Mouse (Mus musculus): ENCODE data around the gene Agap1. TPM values are rescaled to one million over a fixed set of nuclear protein-coding genes. Genes with fewer than 3 reads are reported as not detected.

The Agap1 gene
- polyA plus RNA-seq, 1 experiment from 2014 or later = 24.6 TPM

GRCm38 (mm10) chr1:89716234-89716633, 261.6 kb downstream of the Agap1 start:
- Histone ChIP-seq H3K27ac (no peak overlapping the region), H3K9me3 (no peaks in the 10 kb centered on the region), H3K36me3 (no peaks in the 10 kb centered on the region), H3K4me3 (no peak overlapping the region), H3K27me3 (no peaks in the 10 kb centered on the region), H3K4me1 (peaks cover 26% of the 10 kb centered on the region), H3K4me2 (replicated peaks) (no peak overlapping the region), H3K9ac (no peak overlapping the region)
- WGBS = 86% methylated on average over 2 of the region's 2 CpGs
- ATAC-seq (ENCODE audit: insufficient number of reproducible peaks, insufficient read depth, low FRiP score, low TSS enrichment) = no peak

GRCm38 (mm10) chr1:89717100-89717499, 262.5 kb downstream of the Agap1 start:
- H3K36me3 ChIP-seq = no peaks in the 10 kb centered on the region
- ATAC-seq (ENCODE audit: insufficient number of reproducible peaks, insufficient read depth, low FRiP score, low TSS enrichment) = no peak
- no peaks in the 10 kb centered on the region for H3K9me3 ChIP-seq
- H3K4me3 ChIP-seq = no peak overlapping the region
- peaks cover 26% of the 10 kb centered on the region for H3K4me1 ChIP-seq
- H3K27ac ChIP-seq = no peak overlapping the region
- no peak overlapping the region for H3K4me2 ChIP-seq (replicated peaks)
- H3K9ac ChIP-seq = no peak overlapping the region
- 92% methylated on average over 4 of the region's 4 CpGs for WGBS
- H3K27me3 ChIP-seq = no peaks in the 10 kb centered on the region

- Histone ChIP-seq H3K4me3 (no peak overlapping the region), H3K4me2 (replicated peaks) (no peak overlapping the region), H3K36me3 (no peaks in the 10 kb centered on the region), H3K9ac (no peak overlapping the region), H3K9me3 (no peaks in the 10 kb centered on the region), H3K4me1 (peaks cover 19% of the 10 kb centered on the region), H3K27me3 (no peaks in the 10 kb centered on the region), H3K27ac (no peak overlapping the region)
- no peak for ATAC-seq (ENCODE audit: insufficient number of reproducible peaks, insufficient read depth, low FRiP score, low TSS enrichment)
- WGBS = 58% methylated on average over 7 of the region's 7 CpGs
These were observed 264.3 kb downstream of the Agap1 start for GRCm38 (mm10) chr1:89718782-89719403.

GRCm38 (mm10) chr1:89724141-89724540, 269.5 kb downstream of the Agap1 start:
- Histone ChIP-seq H3K9me3 (no peaks in the 10 kb centered on the region), H3K4me2 (replicated peaks) (no peak overlapping the region), H3K4me1 (peaks cover 16% of the 10 kb centered on the region), H3K4me3 (no peak overlapping the region), H3K36me3 (peaks cover 15% of the 10 kb centered on the region; the same call in 1 of the 2 replicates), H3K27ac (no peak overlapping the region), H3K9ac (no peak overlapping the region), H3K27me3 (no peaks in the 10 kb centered on the region)
- ATAC-seq (ENCODE audit: insufficient number of reproducible peaks, insufficient read depth, low FRiP score, low TSS enrichment) = no peak
- 10% methylated on average over 3 of the region's 3 CpGs for WGBS

GRCm38 (mm10) chr1:89724555-89724954, 269.9 kb downstream of the Agap1 start:
- H3K36me3 ChIP-seq = peaks cover 15% of the 10 kb centered on the region; the same call in 1 of the 2 replicates
- H3K27ac ChIP-seq = no peak overlapping the region
- H3K27me3 ChIP-seq = no peaks in the 10 kb centered on the region
- no peak overlapping the region for H3K9ac ChIP-seq
- 64% methylated on average over 6 of the region's 6 CpGs for WGBS
- H3K9me3 ChIP-seq = no peaks in the 10 kb centered on the region
- no peak overlapping the region for H3K4me3 ChIP-seq
- H3K4me1 ChIP-seq = peaks cover 16% of the 10 kb centered on the region
- no peak overlapping the region for H3K4me2 ChIP-seq (replicated peaks)
- no peak for ATAC-seq (ENCODE audit: insufficient number of reproducible peaks, insufficient read depth, low FRiP score, low TSS enrichment)

GRCm38 (mm10) chr1:89724957-89725356, 270.4 kb downstream of the Agap1 start:
- Histone ChIP-seq H3K9ac (no peak overlapping the region), H3K4me2 (replicated peaks) (no peak overlapping the region), H3K27ac (no peak overlapping the region), H3K36me3 (peaks cover 15% of the 10 kb centered on the region; the same call in 1 of the 2 replicates), H3K4me3 (no peak overlapping the region), H3K27me3 (no peaks in the 10 kb centered on the region), H3K9me3 (no peaks in the 10 kb centered on the region), H3K4me1 (peaks cover 16% of the 10 kb centered on the region)
- no peak for ATAC-seq (ENCODE audit: insufficient number of reproducible peaks, insufficient read depth, low FRiP score, low TSS enrichment)
- WGBS = 41% methylated on average over 9 of the region's 9 CpGs

- ATAC-seq (ENCODE audit: insufficient number of reproducible peaks, insufficient read depth, low FRiP score, low TSS enrichment) = no peak
- Histone ChIP-seq H3K9ac (no peak overlapping the region), H3K27me3 (no peaks in the 10 kb centered on the region), H3K36me3 (peaks cover 15% of the 10 kb centered on the region; the same call in 1 of the 2 replicates), H3K4me1 (peaks cover 16% of the 10 kb centered on the region), H3K9me3 (no peaks in the 10 kb centered on the region), H3K4me2 (replicated peaks) (no peak overlapping the region), H3K27ac (no peak overlapping the region), H3K4me3 (no peak overlapping the region)
- 93% methylated on average over 6 of the region's 6 CpGs for WGBS
These were observed 273.9 kb downstream of the Agap1 start for GRCm38 (mm10) chr1:89728481-89728880.

GRCm38 (mm10) chr1:89730589-89731195, 276.1 kb downstream of the Agap1 start:
- H3K9ac ChIP-seq = no peak overlapping the region

GRCm38 (mm10) chr1:89734368-89734767, 279.8 kb downstream of the Agap1 start:
- no peaks in the 10 kb centered on the region for H3K27me3 ChIP-seq

More at GRCm38 (mm10) chr1:89730589-89731195, 276.1 kb downstream of the Agap1 start:
- H3K36me3 ChIP-seq = peaks cover 15% of the 10 kb centered on the region; the same call in 1 of the 2 replicates
- no peak overlapping the region for H3K4me3 ChIP-seq
- no peak overlapping the region for H3K27ac ChIP-seq
- WGBS = 87% methylated on average over 13 of the region's 13 CpGs
- no peaks in the 10 kb centered on the region for H3K9me3 ChIP-seq
- no peak for ATAC-seq (ENCODE audit: insufficient number of reproducible peaks, insufficient read depth, low FRiP score, low TSS enrichment)
- no peak overlapping the region for H3K4me2 ChIP-seq (replicated peaks)
- no peaks in the 10 kb centered on the region for H3K27me3 ChIP-seq
- peaks cover 8% of the 10 kb centered on the region for H3K4me1 ChIP-seq

GRCm38 (mm10) chr1:89735146-89735545, 280.5 kb downstream of the Agap1 start:
- H3K4me2 ChIP-seq (replicated peaks) = no peak overlapping the region
- no peaks in the 10 kb centered on the region; the same call in 1 of the 2 replicates for H3K36me3 ChIP-seq
- 89% methylated on average over 6 of the region's 6 CpGs for WGBS
- H3K9me3 ChIP-seq = no peaks in the 10 kb centered on the region
- no peaks in the 10 kb centered on the region for H3K27me3 ChIP-seq
- no peak overlapping the region for H3K27ac ChIP-seq
- no peak overlapping the region for H3K4me3 ChIP-seq
- peaks cover 14% of the 10 kb centered on the region for H3K4me1 ChIP-seq
- H3K9ac ChIP-seq = no peak overlapping the region
- no peak for ATAC-seq (ENCODE audit: insufficient number of reproducible peaks, insufficient read depth, low FRiP score, low TSS enrichment)

More at GRCm38 (mm10) chr1:89734368-89734767, 279.8 kb downstream of the Agap1 start:
- Histone ChIP-seq H3K4me2 (replicated peaks) (no peak overlapping the region), H3K9me3 (no peaks in the 10 kb centered on the region), H3K36me3 (no peaks in the 10 kb centered on the region; the same call in 1 of the 2 replicates), H3K4me1 (peaks cover 13% of the 10 kb centered on the region), H3K4me3 (no peak overlapping the region), H3K27ac (no peak overlapping the region), H3K9ac (no peak overlapping the region)
- 52% methylated on average over 9 of the region's 9 CpGs for WGBS
- ATAC-seq (ENCODE audit: insufficient number of reproducible peaks, insufficient read depth, low FRiP score, low TSS enrichment) = no peak

GRCm38 (mm10) chr1:89736021-89736420, 281.4 kb downstream of the Agap1 start:
- ATAC-seq (ENCODE audit: insufficient number of reproducible peaks, insufficient read depth, low FRiP score, low TSS enrichment) = no peak
- no peaks in the 10 kb centered on the region for H3K9me3 ChIP-seq
- no peaks in the 10 kb centered on the region; the same call in 1 of the 2 replicates for H3K36me3 ChIP-seq
- H3K4me1 ChIP-seq = peaks cover 14% of the 10 kb centered on the region
- no peaks in the 10 kb centered on the region for H3K27me3 ChIP-seq
- H3K4me2 ChIP-seq (replicated peaks) = no peak overlapping the region
- H3K4me3 ChIP-seq = no peak overlapping the region
- H3K9ac ChIP-seq = no peak overlapping the region
- no peak overlapping the region for H3K27ac ChIP-seq
- WGBS = 90% methylated on average over 6 of the region's 6 CpGs

- Histone ChIP-seq H3K4me2 (replicated peaks) (no peak overlapping the region), H3K4me3 (no peak overlapping the region), H3K27ac (no peak overlapping the region), H3K4me1 (peaks cover 10% of the 10 kb centered on the region), H3K27me3 (no peaks in the 10 kb centered on the region), H3K36me3 (no peaks in the 10 kb centered on the region), H3K9ac (no peak overlapping the region), H3K9me3 (no peaks in the 10 kb centered on the region)
- WGBS = 68% methylated on average over 17 of the region's 17 CpGs
- no peak for ATAC-seq (ENCODE audit: insufficient number of reproducible peaks, insufficient read depth, low FRiP score, low TSS enrichment)
These were observed 284.6 kb downstream of the Agap1 start for GRCm38 (mm10) chr1:89739067-89739774.

Measured in embryonic facial prominence, embryonic 12.5 days (tissue).